Mouse (Mus musculus) layer of hippocampus, adult 2 months (tissue): Measurements from ENCODE around the gene Pctp. TPM values are rescaled to one million over a fixed set of nuclear protein-coding genes. Genes with fewer than 3 reads are reported as not detected.

ENCODE experiments used
- DNase-seq, 2 experiments: peaks; one replicate each; pipeline ENCODE4 v3.0.0; 2022; ENCODE audit warnings: low spot score in 2 of 2
- H3K27ac ChIP-seq: fragments of 200-600 bp; 2 replicates; pipeline ENCODE4 v1.8.1; 2022
- H3K4me3 ChIP-seq: fragments of 200-600 bp; 2 replicates; pipeline ENCODE4 v1.8.1; 2022; ENCODE audit warnings: mild to moderate bottlenecking
- CTCF ChIP-seq: fragments of 200-600 bp; conservative IDR thresholded peaks from 2 replicates; pipeline ENCODE4 v1.8.1; 2022; ENCODE audit warnings: antibody characterized with exemption, mild to moderate bottlenecking, moderate library complexity
- long read RNA-seq, 2 experiments: library from polyadenylated mRNA; stranded (forward); transcript quantifications; one replicate each; pipeline ENCODE4 v2.0.0; 2021; ENCODE audit warnings: borderline mapping rate in 2 of 2
- total RNA-seq, 2 experiments: library from RNA; stranded (reverse); gene quantifications; 2 replicates each; pipeline ENCODE4 v1.2.3; 2021

The Pctp gene
- total RNA-seq, result 1 to 10 TPM in 1 of 2 experiments, under 1 TPM in 1; 0.88 to 1.2 TPM
- long read RNA-seq, experiment 1, partial matches to known transcripts, result 0 of 2 reads
- long read RNA-seq, experiment 1, other reads (novel, unspliced or antisense), result 0 of 2 reads
- long read RNA-seq, experiment 2, result 0 reads

- Histone ChIP-seq H3K27ac (no peak within 1 kb of the TSS), H3K4me3 (peak within 1 kb of the TSS; percentile 57)
- DNase-seq, result peak in 1 of 2 experiments; percentile 31
- TF ChIP-seq CTCF, result no peak
These were observed at the start of gene Pctp for GRCm38 (mm10) chr11:90002231-90002986. Gene Pctp, minus strand, starts transcription at chr11:90002894.

GRCm38 (mm10) chr11:90050016-90050415 is 47.3 kb upstream of the Pctp start:
- TF ChIP-seq CTCF, result no peak

GRCm38 (mm10) chr11:90047271-90047670 is 44.6 kb upstream of the Pctp start:
- no peak for DNase-seq
- Histone ChIP-seq H3K4me3 (no peak overlapping the region), H3K27ac (no peak overlapping the region)
- TF ChIP-seq CTCF, result no peak

More at GRCm38 (mm10) chr11:90050016-90050415, 47.3 kb upstream of the Pctp start:
- Histone ChIP-seq H3K27ac (no peak overlapping the region), H3K4me3 (no peak overlapping the region)
- no peak for DNase-seq

GRCm38 (mm10) chr11:90046211-90046610 is 43.5 kb upstream of the Pctp start:
- TF ChIP-seq CTCF, result no peak
- Histone ChIP-seq H3K27ac (no peak overlapping the region), H3K4me3 (no peak overlapping the region)
- no peak for DNase-seq

- Histone ChIP-seq H3K4me3 (no peak overlapping the region), H3K27ac (no peak overlapping the region)
- TF ChIP-seq CTCF, result no peak
- DNase-seq, result no peak
These were observed 41.8 kb upstream of the Pctp start for GRCm38 (mm10) chr11:90044459-90044858.

- peak; percentile 38 to 57 for DNase-seq
- no peak overlapping the region for H3K27ac ChIP-seq
- no peak overlapping the region for H3K4me3 ChIP-seq
- peak; percentile 86 for TF ChIP-seq CTCF
These were observed 35.3 kb upstream of the Pctp start for GRCm38 (mm10) chr11:90038022-90038421.

- no peak overlapping the region for H3K27ac ChIP-seq
- peak; percentile 61 for TF ChIP-seq CTCF
- no peak overlapping the region for H3K4me3 ChIP-seq
- no peak for DNase-seq
These were observed 33.7 kb upstream of the Pctp start for GRCm38 (mm10) chr11:90036416-90036815.

- TF ChIP-seq CTCF, result no peak
- no peak for DNase-seq
- Histone ChIP-seq H3K4me3 (no peak overlapping the region), H3K27ac (no peak overlapping the region)
These were observed 32.8 kb upstream of the Pctp start for GRCm38 (mm10) chr11:90035532-90035931.

GRCm38 (mm10) chr11:90034646-90035045 is 32.0 kb upstream of the Pctp start:
- DNase-seq, result no peak
- TF ChIP-seq CTCF, result no peak
- Histone ChIP-seq H3K27ac (no peak overlapping the region), H3K4me3 (no peak overlapping the region; the same call in 1 of the 2 replicates)

GRCm38 (mm10) chr11:90033442-90033841 is 30.7 kb upstream of the Pctp start:
- peak overlapping the region; percentile 73 for H3K27ac ChIP-seq
- DNase-seq, result no peak
- H3K4me3 ChIP-seq, result peak overlapping the region; percentile 31
- TF ChIP-seq CTCF, result no peak

- Histone ChIP-seq H3K27ac (peak overlapping the region; percentile 73; the same call in 1 of the 2 replicates), H3K4me3 (peak overlapping the region; percentile 53)
- no peak for DNase-seq
- TF ChIP-seq CTCF, result no peak
These were observed 30.1 kb upstream of the Pctp start for GRCm38 (mm10) chr11:90032807-90033206.

GRCm38 (mm10) chr11:90031076-90031475 is 28.4 kb upstream of the Pctp start:
- H3K4me3 ChIP-seq, result peak overlapping the region; percentile 53

GRCm38 (mm10) chr11:90030557-90030956 is 27.9 kb upstream of the Pctp start:
- DNase-seq, result peak; percentile 22 to 36
- peak overlapping the region; percentile 53 for H3K4me3 ChIP-seq
- TF ChIP-seq CTCF, result no peak
- peak overlapping the region; percentile 72 for H3K27ac ChIP-seq

More at GRCm38 (mm10) chr11:90031076-90031475, 28.4 kb upstream of the Pctp start:
- peak overlapping the region; percentile 72 for H3K27ac ChIP-seq
- no peak for DNase-seq
- no peak for TF ChIP-seq CTCF
